ENCODE assay signal across 8 mouse cellular contexts in genomic region chr12:86826420-86827240, GRCm38 (mm10). TPM values are rescaled to one million over a fixed set of nuclear protein-coding genes. Genes with fewer than 3 reads are reported as not detected.
DNase-seq lines count a peak whose midpoint lies in the region; ATAC-seq and TF ChIP-seq lines count a peak whose summit lies in the region.

No protein-coding gene starts in this region.

- H3K9me3 ChIP-seq in heart, postnatal 0 days (replicated peaks; ENCODE audit: control insufficient read depth, low read length) = no peaks in the 10 kb centered on the region
- H3K9me3 ChIP-seq in midbrain, embryonic 15.5 days = no peaks in the 10 kb centered on the region

- no peak overlapping the region for H3K4me3 ChIP-seq in cortical plate, adult 2 months (ENCODE audit: insufficient read depth, low read length)
- H3K4me3 ChIP-seq in heart, postnatal 0 days (ENCODE audit: low read depth, low read length) = no peak overlapping the region
- H3K4me3 ChIP-seq in midbrain, embryonic 15.5 days = no peak overlapping the region

- H3K4me2 ChIP-seq in heart, postnatal 0 days (ENCODE audit: low read depth, low read length) = no peak overlapping the region
- no peak overlapping the region for H3K4me2 ChIP-seq in midbrain, embryonic 15.5 days

- DNase-seq in ovary, adult 18-20 months (ENCODE audit: low spot score) = peak; percentile 77
- no peak for DNase-seq in ovary, postnatal 36 days (ENCODE audit: low spot score)
- DNase-seq in heart, postnatal 0 days (ENCODE audit: low spot score) = peak; percentile 42
- peak; percentile 70 to 71 for DNase-seq in layer of hippocampus, postnatal 36 days
- DNase-seq in urinary bladder, postnatal 25 days (ENCODE audit: low spot score) = no peak

- 40% methylated on average over 13 of the region's 13 CpGs for WGBS in heart, postnatal 0 days
- WGBS in midbrain, embryonic 15.5 days = 37% methylated on average over 13 of the region's 13 CpGs

- no peak for ATAC-seq in heart, postnatal 0 days (ENCODE audit: insufficient read depth, low read depth)
- no peak for ATAC-seq in midbrain, embryonic 15.5 days (replicated peaks)
- ATAC-seq in activated CD4-positive, CD25-positive, alpha-beta regulatory T cell, adult 4 months = no peak

- no peak for TF ChIP-seq CTCF in cortical plate, adult 2 months (IDR thresholded peaks at IDR 0.05; ENCODE audit: extremely low read depth, insufficient read depth, low read length)
- TF ChIP-seq CTCF in heart, postnatal 0 days (IDR thresholded peaks at IDR 0.05; ENCODE audit: low read depth) = no peak

- no peak for TF ChIP-seq EP300 in heart, postnatal 0 days (IDR thresholded peaks at IDR 0.05; ENCODE audit: low read depth)

- peak overlapping the region; percentile 70; the same call in 1 of the 2 replicates for H3K27ac ChIP-seq in cortical plate, adult 2 months (ENCODE audit: insufficient read depth, low read length)
- H3K27ac ChIP-seq in heart, postnatal 0 days (ENCODE audit: low read depth) = peak overlapping the region; percentile 98
- peak overlapping the region; percentile 96 for H3K27ac ChIP-seq in midbrain, embryonic 15.5 days

- no peak overlapping the region for H3K9ac ChIP-seq in heart, postnatal 0 days (replicated peaks; ENCODE audit: low read depth, low read length)
- no peak overlapping the region for H3K9ac ChIP-seq in midbrain, embryonic 15.5 days

- TF ChIP-seq POLR2A in cortical plate, adult 2 months (IDR thresholded peaks at IDR 0.05; ENCODE audit: extremely low read depth, insufficient read depth, low read length) = no peak

- no peaks in the 10 kb centered on the region for H3K36me3 ChIP-seq in heart, postnatal 0 days (replicated peaks; ENCODE audit: control insufficient read depth, insufficient read depth, low read length)
- H3K36me3 ChIP-seq in midbrain, embryonic 15.5 days (replicated peaks) = no peaks in the 10 kb centered on the region

- no peaks in the 10 kb centered on the region for H3K27me3 ChIP-seq in heart, postnatal 0 days (ENCODE audit: control insufficient read depth, insufficient read depth, low read length)
- H3K27me3 ChIP-seq in midbrain, embryonic 15.5 days (replicated peaks) = no peaks in the 10 kb centered on the region

- H3K4me1 ChIP-seq in cortical plate, adult 2 months (ENCODE audit: control insufficient read depth, insufficient read depth, low read length) = peaks cover 13% of the 10 kb centered on the region
- peaks cover 64% of the 10 kb centered on the region for H3K4me1 ChIP-seq in heart, postnatal 0 days (ENCODE audit: control insufficient read depth, insufficient read depth)
- H3K4me1 ChIP-seq in midbrain, embryonic 15.5 days = peaks cover 62% of the 10 kb centered on the region

RNA-seq across cellular contexts. Expression of gene Irf2bpl, which starts 58.0 kb away (rescaled TPM):
- 35.7 and 37.1 TPM in 2 replicates for polyA plus RNA-seq in cortical plate, adult 2 months (2012; rRNA removed)
- 74.0 and 88.5 TPM in 2 replicates for total RNA-seq in heart, postnatal 0 days (2014; rRNA removed; ENCODE audit: low replicate concordance)
- polyA plus RNA-seq in heart, postnatal 0 days (2015; fragmentation: Nextera tagmentation; extraction: Ambion mirVana) = 26.4 and 30.0 TPM in 2 replicates
- total RNA-seq in layer of hippocampus, postnatal 36 days (2021) = 10 to 100 TPM; 68.3 to 69.5 TPM
- 94.3 and 98.5 TPM in 2 replicates for polyA plus RNA-seq in midbrain, embryonic 15.5 days (2015; fragmentation: Nextera tagmentation; extraction: Ambion mirVana)
- 10 to 100 TPM in 1 of 2 experiments, 1 to 10 TPM in 1; 8.6 to 13.6 TPM for polyA plus RNA-seq in activated CD4-positive, CD25-positive, alpha-beta regulatory T cell, adult 4 months (2017; shearing (Covaris generic))

Comparison
In these comparisons a context has a peak if more than half of its experiments do, and no peak if none do; other contexts are left out.
1. DNase-seq: peak in ovary, adult 18-20 months (single experiment), heart, postnatal 0 days (single experiment) and layer of hippocampus, postnatal 36 days (2 of 2); none in ovary, postnatal 36 days (single experiment) and urinary bladder, postnatal 25 days (single experiment).
2. Peak in every context shown above with its lines, with median percentiles within 50 percentile points of each other: H3K27ac ChIP-seq.